Mouse (Mus musculus): ENCODE data around the gene St3gal6. TPM values are rescaled to one million over a fixed set of nuclear protein-coding genes. Genes with fewer than 3 reads are reported as not detected.

Gene St3gal6
- polyA plus RNA-seq, 1 experiment, result 0.34 TPM

DNA sequence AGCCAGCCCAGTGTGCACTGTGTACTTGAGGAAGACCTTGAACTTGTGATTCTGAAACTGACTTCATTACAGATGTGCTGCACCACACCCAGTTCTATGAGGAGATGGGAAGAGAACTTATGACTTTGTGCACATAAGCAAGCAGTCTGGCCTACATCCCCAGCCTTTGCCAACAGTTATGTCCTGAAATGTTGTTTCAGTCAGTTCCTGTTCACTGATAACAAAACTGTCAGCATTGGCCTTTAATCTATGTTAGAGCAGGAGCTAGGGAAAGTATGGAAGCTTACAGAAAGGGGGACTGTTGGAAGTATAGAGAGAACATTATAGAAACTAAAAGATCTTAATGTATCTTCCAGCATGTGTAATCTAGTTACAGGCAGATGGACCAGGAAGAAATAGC, 70.2 kb downstream of the St3gal6 start:
- Histone ChIP-seq H3K79me2 (ENCODE audit: control insufficient read depth, insufficient read depth) (no peaks in the 10 kb centered on the region), H3ac (ENCODE audit: control insufficient read depth, insufficient read length, low read depth) (no peak overlapping the region), H3K79me3 (ENCODE audit: low read depth) (no peaks in the 10 kb centered on the region), H3K27me3 (ENCODE audit: control insufficient read depth, insufficient read depth, insufficient read length) (no peaks in the 10 kb centered on the region), H3K36me3 (ENCODE audit: control insufficient read depth, insufficient read depth) (peaks cover 88% of the 10 kb centered on the region), H3K4me3 (ENCODE audit: insufficient read depth, poor library complexity, severe bottlenecking) (no peak overlapping the region)
- TF ChIP-seq CEBPB (IDR thresholded peaks at IDR 0.05; ENCODE audit: low read depth) (no peak), MAX (IDR thresholded peaks at IDR 0.05) (no peak), USF1 (IDR thresholded peaks at IDR 0.05; ENCODE audit: low read depth) (no peak), MYOG (IDR thresholded peaks at IDR 0.05; ENCODE audit: control insufficient read depth, extremely low read depth, insufficient read length) (no peak), FOSL1 (IDR thresholded peaks at IDR 0.05; ENCODE audit: insufficient read depth, low read length, poor library complexity, severe bottlenecking) (no peak), MYOD1 (IDR thresholded peaks at IDR 0.05; ENCODE audit: control insufficient read depth, insufficient read length, low read depth) (no peak), CTCF (IDR thresholded peaks at IDR 0.05; ENCODE audit: control insufficient read depth, insufficient read depth, insufficient read length) (no peak)

DNA sequence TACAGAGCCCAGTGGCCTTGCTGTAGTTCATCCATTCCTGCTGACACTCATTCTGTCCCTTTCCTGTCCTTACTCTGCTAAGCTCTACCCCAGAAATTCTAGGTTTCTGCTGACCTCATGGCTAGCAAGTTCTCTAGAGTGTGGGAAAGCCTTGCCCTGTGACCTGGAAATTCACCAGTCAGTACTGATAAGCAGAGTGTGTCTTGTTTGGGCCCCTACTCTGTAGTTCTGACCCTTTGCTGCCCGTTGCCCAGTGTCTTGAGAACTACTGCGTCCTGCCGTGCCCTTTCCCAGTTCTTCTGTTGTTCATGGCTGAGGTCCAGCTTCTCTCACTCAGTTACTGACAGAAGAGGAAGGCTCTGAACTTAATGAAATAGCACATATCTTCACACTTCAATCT, 70.9 kb downstream of the St3gal6 start:
- TF ChIP-seq MAX (IDR thresholded peaks at IDR 0.05) (no peak), MYOD1 (IDR thresholded peaks at IDR 0.05; ENCODE audit: control insufficient read depth, insufficient read length, low read depth) (no peak), USF1 (IDR thresholded peaks at IDR 0.05; ENCODE audit: low read depth) (no peak), CEBPB (IDR thresholded peaks at IDR 0.05; ENCODE audit: low read depth) (no peak), CTCF (IDR thresholded peaks at IDR 0.05; ENCODE audit: control insufficient read depth, insufficient read depth, insufficient read length) (no peak), MYOG (IDR thresholded peaks at IDR 0.05; ENCODE audit: control insufficient read depth, extremely low read depth, insufficient read length) (no peak), FOSL1 (IDR thresholded peaks at IDR 0.05; ENCODE audit: insufficient read depth, low read length, poor library complexity, severe bottlenecking) (no peak)
- H3K79me3 ChIP-seq (ENCODE audit: low read depth), result no peaks in the 10 kb centered on the region
- no peaks in the 10 kb centered on the region for H3K27me3 ChIP-seq (ENCODE audit: control insufficient read depth, insufficient read depth, insufficient read length)
- H3K79me2 ChIP-seq (ENCODE audit: control insufficient read depth, insufficient read depth), result no peaks in the 10 kb centered on the region
- no peak overlapping the region for H3K4me3 ChIP-seq (ENCODE audit: insufficient read depth, poor library complexity, severe bottlenecking)
- H3K36me3 ChIP-seq (ENCODE audit: control insufficient read depth, insufficient read depth), result peaks cover 88% of the 10 kb centered on the region
- no peak overlapping the region for H3ac ChIP-seq (ENCODE audit: control insufficient read depth, insufficient read length, low read depth)

DNA sequence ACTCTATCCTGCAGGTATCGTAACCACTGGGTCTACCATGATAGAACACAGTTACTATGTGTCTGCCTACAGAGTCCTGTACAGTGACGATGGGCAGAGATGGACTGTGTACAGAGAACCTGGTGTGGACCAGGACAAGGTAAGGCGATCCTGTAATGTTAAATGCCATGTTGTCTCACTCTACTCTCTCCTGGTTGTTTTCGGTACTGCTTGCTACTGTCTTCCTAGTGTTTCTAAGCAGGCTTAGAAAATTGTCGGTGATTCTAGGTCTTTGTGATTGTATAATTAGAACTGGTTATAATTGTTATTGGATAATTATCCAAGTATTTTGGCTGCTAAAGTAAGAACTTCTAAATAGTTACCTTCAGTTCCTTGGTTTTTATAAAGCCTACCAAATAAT, 72.4 kb downstream of the St3gal6 start:
- no peaks in the 10 kb centered on the region for H3K79me2 ChIP-seq (ENCODE audit: control insufficient read depth, insufficient read depth)
- TF ChIP-seq CEBPB (IDR thresholded peaks at IDR 0.05; ENCODE audit: low read depth), result no peak
- no peak for TF ChIP-seq FOSL1 (IDR thresholded peaks at IDR 0.05; ENCODE audit: insufficient read depth, low read length, poor library complexity, severe bottlenecking)
- no peak for TF ChIP-seq CTCF (IDR thresholded peaks at IDR 0.05; ENCODE audit: control insufficient read depth, insufficient read depth, insufficient read length)
- TF ChIP-seq MAX (IDR thresholded peaks at IDR 0.05), result no peak
- TF ChIP-seq MYOD1 (IDR thresholded peaks at IDR 0.05; ENCODE audit: control insufficient read depth, insufficient read length, low read depth), result no peak
- TF ChIP-seq MYOG (IDR thresholded peaks at IDR 0.05; ENCODE audit: control insufficient read depth, extremely low read depth, insufficient read length), result no peak
- no peak for TF ChIP-seq USF1 (IDR thresholded peaks at IDR 0.05; ENCODE audit: low read depth)

DNA sequence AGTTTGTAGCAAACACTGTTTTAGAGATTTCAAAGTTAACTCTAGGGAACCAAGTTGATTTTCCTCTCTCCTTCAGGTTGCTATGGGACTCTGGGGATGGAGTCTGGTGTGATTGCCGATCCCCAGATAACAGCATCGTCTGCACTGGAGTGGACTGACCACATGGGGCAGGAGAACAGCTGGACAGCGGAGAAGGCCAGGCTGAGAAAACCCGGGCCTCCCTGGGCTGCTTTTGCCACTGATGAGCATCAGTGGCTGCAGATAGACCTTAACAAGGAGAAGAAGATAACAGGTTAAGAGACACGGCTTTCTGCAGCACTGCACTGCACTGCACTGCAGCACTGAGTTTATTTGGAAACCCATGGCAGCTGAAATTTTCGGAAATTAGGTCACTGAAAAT, 73.4 kb downstream of the St3gal6 start:
- TF ChIP-seq CTCF (IDR thresholded peaks at IDR 0.05; ENCODE audit: control insufficient read depth, insufficient read depth, insufficient read length) (no peak), CEBPB (IDR thresholded peaks at IDR 0.05; ENCODE audit: low read depth) (no peak), USF1 (IDR thresholded peaks at IDR 0.05; ENCODE audit: low read depth) (no peak), MAX (IDR thresholded peaks at IDR 0.05) (no peak), MYOD1 (IDR thresholded peaks at IDR 0.05; ENCODE audit: control insufficient read depth, insufficient read length, low read depth) (no peak), MYOG (IDR thresholded peaks at IDR 0.05; ENCODE audit: control insufficient read depth, extremely low read depth, insufficient read length) (no peak), FOSL1 (IDR thresholded peaks at IDR 0.05; ENCODE audit: insufficient read depth, low read length, poor library complexity, severe bottlenecking) (no peak)

More for the DNA sequence above, 72.4 kb downstream of the St3gal6 start:
- no peaks in the 10 kb centered on the region for H3K27me3 ChIP-seq (ENCODE audit: control insufficient read depth, insufficient read depth, insufficient read length)
- peaks cover 88% of the 10 kb centered on the region for H3K36me3 ChIP-seq (ENCODE audit: control insufficient read depth, insufficient read depth)
- H3K4me3 ChIP-seq (ENCODE audit: insufficient read depth, poor library complexity, severe bottlenecking), result no peak overlapping the region
- H3ac ChIP-seq (ENCODE audit: control insufficient read depth, insufficient read length, low read depth), result no peak overlapping the region
- no peaks in the 10 kb centered on the region for H3K79me3 ChIP-seq (ENCODE audit: low read depth)

DNA sequence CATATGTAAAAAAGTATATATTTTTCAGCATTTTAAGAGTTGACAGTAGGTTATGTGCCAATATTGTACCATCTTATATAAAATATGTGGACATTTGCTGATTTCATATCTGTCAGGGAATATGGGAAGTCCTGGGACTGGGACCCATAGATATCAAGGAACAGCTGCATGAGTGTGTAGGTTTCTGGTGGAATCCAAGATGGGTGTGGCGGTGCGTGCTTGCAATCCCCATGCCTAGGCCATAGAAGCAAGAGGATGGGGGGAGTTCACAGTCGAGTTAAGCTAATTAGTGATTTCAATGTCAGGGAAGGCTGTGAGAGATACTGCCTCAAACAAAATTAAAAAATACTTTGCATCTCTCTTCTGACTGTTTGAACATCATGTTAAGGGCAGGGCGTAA, 75.0 kb downstream of the St3gal6 start:
- Histone ChIP-seq H3K79me3 (ENCODE audit: low read depth) (peaks cover 2% of the 10 kb centered on the region), H3K36me3 (ENCODE audit: control insufficient read depth, insufficient read depth) (peaks cover 76% of the 10 kb centered on the region), H3ac (ENCODE audit: control insufficient read depth, insufficient read length, low read depth) (no peak overlapping the region), H3K27me3 (ENCODE audit: control insufficient read depth, insufficient read depth, insufficient read length) (no peaks in the 10 kb centered on the region), H3K79me2 (ENCODE audit: control insufficient read depth, insufficient read depth) (no peaks in the 10 kb centered on the region), H3K4me3 (ENCODE audit: insufficient read depth, poor library complexity, severe bottlenecking) (no peak overlapping the region)
- no peak for TF ChIP-seq CTCF (IDR thresholded peaks at IDR 0.05; ENCODE audit: control insufficient read depth, insufficient read depth, insufficient read length)
- TF ChIP-seq MYOD1 (IDR thresholded peaks at IDR 0.05; ENCODE audit: control insufficient read depth, insufficient read length, low read depth), result no peak
- no peak for TF ChIP-seq MAX (IDR thresholded peaks at IDR 0.05)
- no peak for TF ChIP-seq USF1 (IDR thresholded peaks at IDR 0.05; ENCODE audit: low read depth)
- TF ChIP-seq FOSL1 (IDR thresholded peaks at IDR 0.05; ENCODE audit: insufficient read depth, low read length, poor library complexity, severe bottlenecking), result no peak
- no peak for TF ChIP-seq MYOG (IDR thresholded peaks at IDR 0.05; ENCODE audit: control insufficient read depth, extremely low read depth, insufficient read length)
- TF ChIP-seq CEBPB (IDR thresholded peaks at IDR 0.05; ENCODE audit: low read depth), result no peak

More for the DNA sequence above, 73.4 kb downstream of the St3gal6 start:
- no peak overlapping the region for H3K4me3 ChIP-seq (ENCODE audit: insufficient read depth, poor library complexity, severe bottlenecking)
- H3ac ChIP-seq (ENCODE audit: control insufficient read depth, insufficient read length, low read depth), result no peak overlapping the region
- peaks cover 2% of the 10 kb centered on the region for H3K79me3 ChIP-seq (ENCODE audit: low read depth)
- H3K36me3 ChIP-seq (ENCODE audit: control insufficient read depth, insufficient read depth), result peaks cover 87% of the 10 kb centered on the region
- no peaks in the 10 kb centered on the region for H3K27me3 ChIP-seq (ENCODE audit: control insufficient read depth, insufficient read depth, insufficient read length)
- no peaks in the 10 kb centered on the region for H3K79me2 ChIP-seq (ENCODE audit: control insufficient read depth, insufficient read depth)
